Mouse (Mus musculus) bone marrow macrophage, adult 2 months (primary cell): ENCODE data around the gene Krt8.

Experiments used
- CTCF ChIP-seq: IDR thresholded peaks from 2 replicates; pipeline ENCODE4 v1.5.1; 2012; ENCODE audit warnings: low read depth, mild to moderate bottlenecking, low read length, moderate library complexity
- POLR2A ChIP-seq: IDR thresholded peaks from 2 replicates; pipeline ENCODE4 v1.6.1; 2012; ENCODE audit warnings: mild to moderate bottlenecking, low read depth, low read length, borderline replicate concordance

DNA sequence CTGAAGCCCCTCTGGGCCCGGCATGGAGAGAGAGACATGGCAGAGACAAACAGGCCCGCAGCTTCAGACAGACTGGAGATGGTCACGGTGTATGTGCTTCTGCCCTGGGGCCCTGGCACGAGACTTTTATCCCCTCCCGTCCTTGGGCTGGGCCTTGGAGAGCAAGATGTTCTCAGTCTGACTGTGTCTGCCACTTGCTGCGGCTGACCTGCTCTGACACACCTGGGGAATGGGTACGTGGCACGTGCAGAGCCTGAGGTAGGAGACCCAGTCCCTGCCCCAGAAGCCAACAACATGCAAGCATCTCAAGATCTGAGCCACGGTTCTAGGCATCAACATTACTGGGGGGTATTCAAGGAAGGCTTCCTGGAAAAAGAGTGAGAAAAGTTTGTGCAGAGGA is 50.1 kb downstream of the Krt8 start, which contains the start of gene Krt78:
- TF ChIP-seq CTCF (no peak), POLR2A (no peak)
